Comparison of ENCODE assay signal across 18 mouse cellular contexts in the genomic region with DNA sequence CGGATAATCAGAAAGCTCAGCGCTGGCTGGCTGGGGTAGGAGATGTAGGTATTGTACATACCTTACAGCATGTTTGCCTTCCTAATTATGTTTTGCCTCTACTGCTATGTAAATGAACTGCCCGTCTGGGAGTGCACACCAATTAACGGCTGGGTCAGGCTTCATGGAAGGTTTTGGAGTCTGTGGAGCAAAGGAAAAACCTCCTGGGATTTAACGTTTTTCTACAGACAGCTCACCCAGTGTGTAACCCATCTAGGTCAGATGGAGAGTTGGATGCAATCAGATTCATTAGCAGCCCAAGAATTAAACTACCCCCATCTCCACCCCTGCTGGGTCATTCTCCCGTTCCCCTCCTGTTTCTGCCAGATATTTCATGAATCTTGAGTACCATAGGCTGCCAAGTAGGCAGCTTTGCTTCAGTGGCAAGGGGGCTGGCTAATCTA.
DNase-seq lines count a peak whose midpoint lies in the region; ATAC-seq and TF ChIP-seq lines count a peak whose summit lies in the region.
"Had no signal": no experiment of that assay in that cellular context is flagged by ENCODE, and none has a peak within 500 bp of the region (broad histone marks: within the 10 kb centered on the region; RNA-seq: fewer than 3 reads in every experiment).

No protein-coding gene starts in this region.

- peak; percentile 15; the same call in 1 of the 2 replicates for ATAC-seq in embryonic facial prominence, embryonic 14.5 days (ENCODE audit: low read depth)
- ATAC-seq in forebrain, embryonic 13.5 days, result peak; percentile 79
- peak; percentile 52 for ATAC-seq in hindbrain, embryonic 14.5 days (ENCODE audit: low FRiP score)
- no peak for ATAC-seq in midbrain, postnatal 0 days (ENCODE audit: low FRiP score)
- no peak for ATAC-seq in intestine, postnatal 0 days
- ATAC-seq: intestine, embryonic 15.5 days; Patski had no signal

- no peaks in the 10 kb centered on the region for H3K36me3 ChIP-seq in embryonic facial prominence, embryonic 14.5 days (ENCODE audit: control insufficient read depth, insufficient read depth, low read length)
- no peaks in the 10 kb centered on the region for H3K36me3 ChIP-seq in embryonic facial prominence, embryonic 10.5 days (replicated peaks)
- no peaks in the 10 kb centered on the region for H3K36me3 ChIP-seq in forebrain, embryonic 13.5 days (ENCODE audit: poor library complexity, severe bottlenecking)
- no peaks in the 10 kb centered on the region for H3K36me3 ChIP-seq in hindbrain, embryonic 14.5 days (replicated peaks; ENCODE audit: control insufficient read depth, insufficient read depth)
- H3K36me3 ChIP-seq in midbrain, postnatal 0 days (ENCODE audit: insufficient read depth, low read length), result no peaks in the 10 kb centered on the region
- no peaks in the 10 kb centered on the region for H3K36me3 ChIP-seq in intestine, postnatal 0 days (ENCODE audit: control insufficient read depth, insufficient read depth)
- H3K36me3 ChIP-seq: intestine, embryonic 15.5 days had no signal

- TF ChIP-seq CTCF in midbrain, postnatal 0 days (IDR thresholded peaks at IDR 0.05), result no peak
- no peak for TF ChIP-seq CTCF in intestine, postnatal 0 days (IDR thresholded peaks at IDR 0.05; ENCODE audit: low read depth)

- no peak overlapping the region for H3K27ac ChIP-seq in embryonic facial prominence, embryonic 14.5 days (replicated peaks; ENCODE audit: low read depth, low read length)
- no peak overlapping the region for H3K27ac ChIP-seq in embryonic facial prominence, embryonic 10.5 days (replicated peaks)
- H3K27ac ChIP-seq in forebrain, embryonic 13.5 days, result peak overlapping the region; percentile 57
- peak overlapping the region; percentile 71 for H3K27ac ChIP-seq in hindbrain, embryonic 14.5 days
- H3K27ac ChIP-seq in midbrain, postnatal 0 days (ENCODE audit: low read depth, low read length), result peak overlapping the region; percentile 51
- no peak overlapping the region for H3K27ac ChIP-seq in intestine, postnatal 0 days (ENCODE audit: low read depth, low read length)
- H3K27ac ChIP-seq: intestine, embryonic 15.5 days; macrophage had no signal

- no peaks in the 10 kb centered on the region for H3K9me3 ChIP-seq in embryonic facial prominence, embryonic 14.5 days (ENCODE audit: control insufficient read depth, low read length)
- no peaks in the 10 kb centered on the region for H3K9me3 ChIP-seq in embryonic facial prominence, embryonic 10.5 days
- H3K9me3 ChIP-seq in forebrain, embryonic 13.5 days (replicated peaks), result no peaks in the 10 kb centered on the region
- no peaks in the 10 kb centered on the region for H3K9me3 ChIP-seq in hindbrain, embryonic 14.5 days (ENCODE audit: control insufficient read depth, low read length)
- H3K9me3 ChIP-seq in midbrain, postnatal 0 days (ENCODE audit: low read length), result no peaks in the 10 kb centered on the region
- no peaks in the 10 kb centered on the region for H3K9me3 ChIP-seq in intestine, postnatal 0 days (ENCODE audit: control insufficient read depth)
- H3K9me3 ChIP-seq: intestine, embryonic 15.5 days had no signal

- no peak overlapping the region for H3K4me2 ChIP-seq in embryonic facial prominence, embryonic 14.5 days (ENCODE audit: low read depth, low read length)
- H3K4me2 ChIP-seq in forebrain, embryonic 13.5 days, result peak overlapping the region; percentile 15; the same call in 1 of the 2 replicates
- no peak overlapping the region for H3K4me2 ChIP-seq in hindbrain, embryonic 14.5 days (replicated peaks)
- no peak overlapping the region; the same call in 1 of the 2 replicates for H3K4me2 ChIP-seq in midbrain, postnatal 0 days (ENCODE audit: low read depth, low read length, poor library complexity, severe bottlenecking)
- no peak overlapping the region for H3K4me2 ChIP-seq in intestine, postnatal 0 days (replicated peaks; ENCODE audit: low read depth)
- H3K4me2 ChIP-seq: intestine, embryonic 15.5 days; lung, embryonic 14.5 days had no signal

- no peak overlapping the region for H3K9ac ChIP-seq in embryonic facial prominence, embryonic 14.5 days (ENCODE audit: low read depth, low read length)
- no peak overlapping the region for H3K9ac ChIP-seq in forebrain, embryonic 13.5 days
- H3K9ac ChIP-seq in hindbrain, embryonic 14.5 days, result no peak overlapping the region
- H3K9ac ChIP-seq in midbrain, postnatal 0 days (replicated peaks; ENCODE audit: low read length, poor library complexity, severe bottlenecking), result no peak overlapping the region
- no peak overlapping the region for H3K9ac ChIP-seq in intestine, postnatal 0 days (ENCODE audit: low read depth, low read length)
- H3K9ac ChIP-seq: intestine, embryonic 15.5 days; lung, embryonic 14.5 days had no signal

- no peaks in the 10 kb centered on the region for H3K27me3 ChIP-seq in embryonic facial prominence, embryonic 14.5 days (replicated peaks; ENCODE audit: control insufficient read depth, insufficient read depth, low read length)
- H3K27me3 ChIP-seq in embryonic facial prominence, embryonic 10.5 days (replicated peaks; ENCODE audit: low read depth, poor library complexity, severe bottlenecking), result peaks cover 18% of the 10 kb centered on the region
- no peaks in the 10 kb centered on the region for H3K27me3 ChIP-seq in forebrain, embryonic 13.5 days
- no peaks in the 10 kb centered on the region for H3K27me3 ChIP-seq in hindbrain, embryonic 14.5 days (ENCODE audit: control insufficient read depth, insufficient read depth, low read length)
- no peaks in the 10 kb centered on the region for H3K27me3 ChIP-seq in midbrain, postnatal 0 days (ENCODE audit: insufficient read depth, low read length)
- no peaks in the 10 kb centered on the region for H3K27me3 ChIP-seq in intestine, postnatal 0 days (replicated peaks; ENCODE audit: control insufficient read depth, insufficient read depth, low read length)
- H3K27me3 ChIP-seq: intestine, embryonic 15.5 days had no signal

- 53% methylated on average over 6 of the region's 6 CpGs for WGBS in embryonic facial prominence, embryonic 14.5 days
- WGBS in embryonic facial prominence, embryonic 10.5 days, result 55% methylated on average over 6 of the region's 6 CpGs
- WGBS in forebrain, embryonic 13.5 days, result 12% methylated on average over 6 of the region's 6 CpGs
- 19% methylated on average over 6 of the region's 6 CpGs for WGBS in hindbrain, embryonic 14.5 days
- 16% methylated on average over 6 of the region's 6 CpGs for WGBS in midbrain, postnatal 0 days
- WGBS in intestine, postnatal 0 days, result 60% methylated on average over 6 of the region's 6 CpGs

- no peaks in the 10 kb centered on the region for H3K4me1 ChIP-seq in embryonic facial prominence, embryonic 14.5 days (ENCODE audit: control insufficient read depth, insufficient read depth, low read length)
- peaks cover 14% of the 10 kb centered on the region; the same call in 1 of the 2 replicates for H3K4me1 ChIP-seq in embryonic facial prominence, embryonic 10.5 days
- H3K4me1 ChIP-seq in forebrain, embryonic 13.5 days, result peaks cover 62% of the 10 kb centered on the region
- H3K4me1 ChIP-seq in hindbrain, embryonic 14.5 days (replicated peaks; ENCODE audit: control insufficient read depth, insufficient read depth, low read length), result peaks cover 49% of the 10 kb centered on the region
- H3K4me1 ChIP-seq in midbrain, postnatal 0 days (ENCODE audit: insufficient read depth, low read length), result peaks cover 26% of the 10 kb centered on the region
- no peaks in the 10 kb centered on the region for H3K4me1 ChIP-seq in intestine, postnatal 0 days (replicated peaks; ENCODE audit: control insufficient read depth, insufficient read depth, low read length)
- H3K4me1 ChIP-seq: intestine, embryonic 15.5 days had no signal

- no peak for DNase-seq in embryonic facial prominence, embryonic 14.5 days (ENCODE audit: low spot score)
- no peak for DNase-seq in embryonic facial prominence, embryonic 10.5 days (ENCODE audit: low spot score)
- DNase-seq in hindbrain, embryonic 14.5 days (ENCODE audit: low spot score), result no peak
- no peak for DNase-seq in midbrain, postnatal 0 days (ENCODE audit: low spot score)
- DNase-seq in MN1 (ENCODE audit: low spot score), result no peak
- DNase-seq in thymus, postnatal 25 days, result no peak
- DNase-seq: adrenal gland, postnatal 36 days; heart, adult 18-20 months; kidney, postnatal 14 days; layer of hippocampus, adult 9-11 months; liver; lung, embryonic 14.5 days; thymus, adult 18-20 months had no signal

- H3K4me3 ChIP-seq in embryonic facial prominence, embryonic 14.5 days (ENCODE audit: low read depth, low read length), result no peak overlapping the region
- H3K4me3 ChIP-seq in embryonic facial prominence, embryonic 10.5 days, result no peak overlapping the region
- no peak overlapping the region for H3K4me3 ChIP-seq in forebrain, embryonic 13.5 days
- H3K4me3 ChIP-seq in hindbrain, embryonic 14.5 days (replicated peaks; ENCODE audit: low read length), result no peak overlapping the region
- no peak overlapping the region for H3K4me3 ChIP-seq in midbrain, postnatal 0 days (ENCODE audit: low read depth, low read length)
- no peak overlapping the region for H3K4me3 ChIP-seq in intestine, postnatal 0 days (ENCODE audit: low read depth, low read length)
- H3K4me3 ChIP-seq: intestine, embryonic 15.5 days had no signal

Comparison
In these comparisons a context has a peak if more than half of its experiments do, and no peak if none do; other contexts are left out.
1. ATAC-seq: peak in embryonic facial prominence, embryonic 14.5 days (single experiment), forebrain, embryonic 13.5 days (single experiment) and hindbrain, embryonic 14.5 days (single experiment); none in midbrain, postnatal 0 days (single experiment) and intestine, postnatal 0 days (single experiment).
2. H3K27ac ChIP-seq: peak in forebrain, embryonic 13.5 days (single experiment), hindbrain, embryonic 14.5 days (single experiment) and midbrain, postnatal 0 days (single experiment); none in embryonic facial prominence, embryonic 14.5 days (single experiment), embryonic facial prominence, embryonic 10.5 days (single experiment) and intestine, postnatal 0 days (single experiment).